Mouse (Mus musculus): ENCODE results near the gene Itpr2. TPM values are rescaled to one million over a fixed set of nuclear protein-coding genes. Genes with fewer than 3 reads are reported as not detected.

Itpr2 gene
- polyA plus RNA-seq, 1 experiment: 2.6 TPM

DNA sequence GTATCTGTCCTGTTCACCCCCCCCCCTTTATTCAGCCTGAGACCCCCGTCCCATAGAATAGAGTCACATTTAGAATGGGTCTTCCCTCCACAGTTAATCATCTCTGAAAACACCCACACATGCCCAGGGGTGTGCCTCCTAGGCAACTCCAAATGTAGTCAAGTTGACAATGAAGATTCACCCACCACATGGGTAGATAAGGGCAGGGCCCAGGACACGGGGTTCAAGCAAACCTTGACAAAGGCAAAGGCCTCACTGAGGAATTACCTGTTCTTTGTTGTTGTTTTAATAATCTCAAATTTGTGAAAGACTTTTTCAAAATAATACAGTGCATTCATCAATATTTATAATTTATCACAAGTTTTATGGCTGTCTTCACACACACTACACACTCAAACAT is 2.4 kb upstream of the Itpr2 start:
- Histone ChIP-seq H3K79me3 (ENCODE audit: low read depth) (peaks cover 1% of the 10 kb centered on the region), H3K27me3 (ENCODE audit: control insufficient read depth, insufficient read depth, insufficient read length) (no peaks in the 10 kb centered on the region), H3K36me3 (ENCODE audit: control insufficient read depth, insufficient read depth) (no peaks in the 10 kb centered on the region), H3K4me3 (ENCODE audit: insufficient read depth, poor library complexity, severe bottlenecking) (no peak overlapping the region), H3K79me2 (ENCODE audit: control insufficient read depth, insufficient read depth) (peaks cover 9% of the 10 kb centered on the region), H3ac (ENCODE audit: control insufficient read depth, insufficient read length, low read depth) (no peak overlapping the region)
- TF ChIP-seq CEBPB (IDR thresholded peaks at IDR 0.05; ENCODE audit: low read depth): no peak
- no peak for TF ChIP-seq CTCF (IDR thresholded peaks at IDR 0.05; ENCODE audit: control insufficient read depth, insufficient read depth, insufficient read length)
- no peak for TF ChIP-seq MYOG (IDR thresholded peaks at IDR 0.05; ENCODE audit: control insufficient read depth, extremely low read depth, insufficient read length)
- no peak for TF ChIP-seq FOSL1 (IDR thresholded peaks at IDR 0.05; ENCODE audit: insufficient read depth, low read length, poor library complexity, severe bottlenecking)
- TF ChIP-seq USF1 (IDR thresholded peaks at IDR 0.05; ENCODE audit: low read depth): no peak
- no peak for TF ChIP-seq MAX (IDR thresholded peaks at IDR 0.05)
- no peak for TF ChIP-seq MYOD1 (IDR thresholded peaks at IDR 0.05; ENCODE audit: control insufficient read depth, insufficient read length, low read depth)

DNA sequence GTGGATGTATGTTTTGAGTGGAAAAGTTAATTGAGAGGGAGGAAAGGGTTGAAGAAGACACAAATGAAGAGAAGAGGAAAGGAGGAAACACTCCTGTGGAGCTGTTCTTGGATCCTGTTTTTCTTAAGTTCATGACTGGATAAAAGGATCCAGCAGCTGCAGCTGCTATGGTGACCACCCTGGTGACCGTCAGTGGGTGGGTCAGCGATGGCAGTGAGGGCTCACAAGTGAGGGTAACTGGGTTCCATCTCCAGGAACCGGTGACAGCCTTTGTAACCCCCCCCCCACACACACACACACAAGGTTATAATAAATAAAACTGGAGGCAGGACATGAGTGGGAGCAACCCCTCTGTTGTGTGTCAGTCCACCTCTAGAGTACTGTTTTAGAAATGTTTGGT is 833 bp upstream of the Itpr2 start:
- Histone ChIP-seq H3K27me3 (ENCODE audit: control insufficient read depth, insufficient read depth, insufficient read length) (no peaks in the 10 kb centered on the region), H3K4me3 (ENCODE audit: insufficient read depth, poor library complexity, severe bottlenecking) (no peak overlapping the region), H3K79me2 (ENCODE audit: control insufficient read depth, insufficient read depth) (peaks cover 9% of the 10 kb centered on the region), H3ac (ENCODE audit: control insufficient read depth, insufficient read length, low read depth) (no peak overlapping the region), H3K36me3 (ENCODE audit: control insufficient read depth, insufficient read depth) (no peaks in the 10 kb centered on the region), H3K79me3 (ENCODE audit: low read depth) (peaks cover 3% of the 10 kb centered on the region)
- TF ChIP-seq MAX (IDR thresholded peaks at IDR 0.05): no peak

DNA sequence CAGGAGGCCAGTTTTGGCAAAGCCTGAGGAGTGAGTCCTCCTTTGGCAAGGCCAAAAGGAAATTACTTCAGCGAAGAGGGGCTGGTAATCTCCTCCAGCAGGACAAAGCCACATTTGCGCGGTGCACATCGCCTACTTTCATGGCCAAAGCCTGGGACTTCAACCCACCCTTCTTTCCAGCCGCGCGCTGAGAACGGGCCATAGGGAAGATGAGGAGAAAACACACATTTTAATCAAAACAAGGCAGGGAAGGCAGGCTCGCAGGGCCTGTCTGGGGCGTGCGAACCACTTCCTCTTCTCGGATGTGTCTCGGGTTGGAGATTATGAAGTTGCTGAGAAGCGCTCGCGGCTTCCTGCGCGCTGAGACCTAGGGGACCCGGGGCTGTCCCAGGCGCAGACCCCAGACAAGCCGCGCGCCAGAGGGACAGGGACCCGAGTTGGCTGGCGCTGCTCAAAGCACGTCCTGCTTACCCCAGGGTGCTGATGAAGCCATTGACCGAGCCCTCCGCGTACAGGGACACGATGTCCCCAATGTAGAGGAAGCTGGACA is 632 bp downstream of the Itpr2 start:
- Histone ChIP-seq H3K79me3 (ENCODE audit: low read depth) (peaks cover 3% of the 10 kb centered on the region), H3K79me2 (ENCODE audit: control insufficient read depth, insufficient read depth) (peaks cover 9% of the 10 kb centered on the region), H3K4me3 (ENCODE audit: insufficient read depth, poor library complexity, severe bottlenecking) (peak overlapping the region; percentile 57), H3K27me3 (ENCODE audit: control insufficient read depth, insufficient read depth, insufficient read length) (no peaks in the 10 kb centered on the region), H3K36me3 (ENCODE audit: control insufficient read depth, insufficient read depth) (no peaks in the 10 kb centered on the region), H3ac (ENCODE audit: control insufficient read depth, insufficient read length, low read depth) (peak overlapping the region; percentile 90)
- TF ChIP-seq MAX (IDR thresholded peaks at IDR 0.05) (no peak), USF1 (IDR thresholded peaks at IDR 0.05; ENCODE audit: low read depth) (no peak), CTCF (IDR thresholded peaks at IDR 0.05; ENCODE audit: control insufficient read depth, insufficient read depth, insufficient read length) (no peak), MYOD1 (IDR thresholded peaks at IDR 0.05; ENCODE audit: control insufficient read depth, insufficient read length, low read depth) (no peak), FOSL1 (IDR thresholded peaks at IDR 0.05; ENCODE audit: insufficient read depth, low read length, poor library complexity, severe bottlenecking) (no peak), MYOG (IDR thresholded peaks at IDR 0.05; ENCODE audit: control insufficient read depth, extremely low read depth, insufficient read length) (no peak), CEBPB (IDR thresholded peaks at IDR 0.05; ENCODE audit: low read depth) (no peak)

DNA sequence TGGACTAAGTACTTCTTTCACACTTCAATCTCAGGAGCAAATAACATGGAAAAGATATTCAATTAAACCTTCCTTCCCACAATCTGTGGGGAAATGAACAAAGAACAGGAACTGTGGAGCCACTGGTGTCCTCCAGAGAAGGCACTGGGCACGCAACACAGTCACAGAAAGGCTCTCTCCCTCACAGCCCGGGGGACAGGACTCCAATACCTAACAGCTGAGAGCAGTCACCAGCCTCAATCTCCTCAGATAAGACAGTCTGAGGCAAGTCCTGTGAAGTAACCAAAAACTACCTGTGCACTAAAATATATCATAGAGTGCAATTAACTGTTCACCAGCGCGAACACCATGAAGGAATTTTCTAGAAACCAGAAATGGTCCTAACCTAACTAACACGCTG is 1.3 kb downstream of the Itpr2 start:
- Histone ChIP-seq H3K36me3 (ENCODE audit: control insufficient read depth, insufficient read depth) (no peaks in the 10 kb centered on the region), H3K4me3 (ENCODE audit: insufficient read depth, poor library complexity, severe bottlenecking) (peak overlapping the region; percentile 57), H3K79me2 (ENCODE audit: control insufficient read depth, insufficient read depth) (peaks cover 9% of the 10 kb centered on the region), H3K27me3 (ENCODE audit: control insufficient read depth, insufficient read depth, insufficient read length) (no peaks in the 10 kb centered on the region), H3K79me3 (ENCODE audit: low read depth) (peaks cover 3% of the 10 kb centered on the region), H3ac (ENCODE audit: control insufficient read depth, insufficient read length, low read depth) (no peak overlapping the region)
- TF ChIP-seq CTCF (IDR thresholded peaks at IDR 0.05; ENCODE audit: control insufficient read depth, insufficient read depth, insufficient read length) (no peak), MYOG (IDR thresholded peaks at IDR 0.05; ENCODE audit: control insufficient read depth, extremely low read depth, insufficient read length) (no peak), FOSL1 (IDR thresholded peaks at IDR 0.05; ENCODE audit: insufficient read depth, low read length, poor library complexity, severe bottlenecking) (no peak), USF1 (IDR thresholded peaks at IDR 0.05; ENCODE audit: low read depth) (no peak), CEBPB (IDR thresholded peaks at IDR 0.05; ENCODE audit: low read depth) (no peak), MYOD1 (IDR thresholded peaks at IDR 0.05; ENCODE audit: control insufficient read depth, insufficient read length, low read depth) (no peak), MAX (IDR thresholded peaks at IDR 0.05) (no peak)

DNA sequence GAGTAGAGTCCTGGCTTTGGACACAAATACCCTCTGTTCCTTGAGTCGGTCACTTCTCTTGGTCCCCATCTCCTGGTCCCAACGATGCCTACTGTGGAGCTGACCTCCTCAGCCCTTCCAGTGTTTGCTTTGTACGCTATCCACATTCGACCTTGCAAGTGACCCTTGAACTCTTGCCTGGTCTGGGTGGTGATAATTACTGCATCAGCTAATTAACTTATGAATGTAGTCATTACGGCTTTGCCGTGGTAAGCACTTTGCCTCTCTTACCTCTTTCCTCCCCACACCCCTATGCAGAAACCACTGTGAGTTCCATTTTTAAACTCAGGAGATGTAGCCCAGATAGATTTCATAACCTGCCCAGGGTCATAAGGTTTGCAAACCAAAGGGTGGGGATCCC is 1.8 kb downstream of the Itpr2 start:
- Histone ChIP-seq H3K79me3 (ENCODE audit: low read depth) (peaks cover 3% of the 10 kb centered on the region), H3K27me3 (ENCODE audit: control insufficient read depth, insufficient read depth, insufficient read length) (no peaks in the 10 kb centered on the region), H3K79me2 (ENCODE audit: control insufficient read depth, insufficient read depth) (peaks cover 9% of the 10 kb centered on the region), H3ac (ENCODE audit: control insufficient read depth, insufficient read length, low read depth) (no peak overlapping the region), H3K36me3 (ENCODE audit: control insufficient read depth, insufficient read depth) (no peaks in the 10 kb centered on the region), H3K4me3 (ENCODE audit: insufficient read depth, poor library complexity, severe bottlenecking) (no peak overlapping the region)
- TF ChIP-seq FOSL1 (IDR thresholded peaks at IDR 0.05; ENCODE audit: insufficient read depth, low read length, poor library complexity, severe bottlenecking): no peak
- no peak for TF ChIP-seq MYOG (IDR thresholded peaks at IDR 0.05; ENCODE audit: control insufficient read depth, extremely low read depth, insufficient read length)
- TF ChIP-seq MYOD1 (IDR thresholded peaks at IDR 0.05; ENCODE audit: control insufficient read depth, insufficient read length, low read depth): no peak
- TF ChIP-seq USF1 (IDR thresholded peaks at IDR 0.05; ENCODE audit: low read depth): no peak
- no peak for TF ChIP-seq MAX (IDR thresholded peaks at IDR 0.05)
- no peak for TF ChIP-seq CTCF (IDR thresholded peaks at IDR 0.05; ENCODE audit: control insufficient read depth, insufficient read depth, insufficient read length)
- no peak for TF ChIP-seq CEBPB (IDR thresholded peaks at IDR 0.05; ENCODE audit: low read depth)

DNA sequence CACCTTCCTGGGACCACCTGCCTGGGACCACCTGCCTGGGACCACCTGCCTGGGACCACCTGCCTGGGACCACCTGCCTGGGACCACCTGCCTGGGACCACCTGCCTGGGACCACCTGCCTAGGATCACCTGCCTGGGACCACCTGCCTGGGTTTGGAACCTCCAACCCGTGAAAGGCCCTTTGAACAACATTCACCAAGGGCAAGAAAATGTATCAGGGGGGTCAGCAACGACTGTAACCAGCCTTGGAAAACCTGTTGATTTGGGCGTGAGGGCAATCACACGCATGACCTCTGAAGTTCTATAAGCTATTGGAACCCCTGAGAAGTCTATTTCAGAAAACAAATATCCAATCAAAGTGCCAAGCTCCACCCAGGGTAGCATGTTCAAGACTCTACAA is 2.5 kb downstream of the Itpr2 start:
- no peaks in the 10 kb centered on the region for H3K36me3 ChIP-seq (ENCODE audit: control insufficient read depth, insufficient read depth)
- peaks cover 9% of the 10 kb centered on the region for H3K79me2 ChIP-seq (ENCODE audit: control insufficient read depth, insufficient read depth)
- no peak overlapping the region for H3ac ChIP-seq (ENCODE audit: control insufficient read depth, insufficient read length, low read depth)
- H3K4me3 ChIP-seq (ENCODE audit: insufficient read depth, poor library complexity, severe bottlenecking): no peak overlapping the region
- peaks cover 3% of the 10 kb centered on the region for H3K79me3 ChIP-seq (ENCODE audit: low read depth)
- no peak for TF ChIP-seq USF1 (IDR thresholded peaks at IDR 0.05; ENCODE audit: low read depth)
- TF ChIP-seq FOSL1 (IDR thresholded peaks at IDR 0.05; ENCODE audit: insufficient read depth, low read length, poor library complexity, severe bottlenecking): no peak
- no peak for TF ChIP-seq MYOG (IDR thresholded peaks at IDR 0.05; ENCODE audit: control insufficient read depth, extremely low read depth, insufficient read length)
- TF ChIP-seq MYOD1 (IDR thresholded peaks at IDR 0.05; ENCODE audit: control insufficient read depth, insufficient read length, low read depth): no peak
- no peak for TF ChIP-seq MAX (IDR thresholded peaks at IDR 0.05)
- no peaks in the 10 kb centered on the region for H3K27me3 ChIP-seq (ENCODE audit: control insufficient read depth, insufficient read depth, insufficient read length)

Data from C2C12 (cell line).